Mouse (Mus musculus) embryonic facial prominence, embryonic 14.5 days (tissue): Measurements from ENCODE around the gene Cyth3. TPM values are rescaled to one million over a fixed set of nuclear protein-coding genes. Genes with fewer than 3 reads are reported as not detected.

ENCODE experiments used
- ATAC-seq: fragments of 200-750 bp; cut with Nextera tagmentation; 2 replicates; pipeline ENCODE4 v1.8.0; 2017; ENCODE audit warnings: low read depth, moderate number of reproducible peaks, moderate TSS enrichment
- DNase-seq: peaks from one replicate; pipeline ENCODE4 v3.0.0-alpha.2; 2015; ENCODE audit warnings: low spot score
- H3K27ac ChIP-seq: fragments of 300-500 bp; sonication (generic); replicated peaks from 2 replicates; pipeline ENCODE4 v1.5.1; 2014; ENCODE audit warnings: low read depth, mild to moderate bottlenecking, low read length, moderate library complexity
- H3K27me3 ChIP-seq: fragments of 300-500 bp; sonication (generic); replicated peaks from 2 replicates; pipeline ENCODE4 v1.6.1; 2014; ENCODE audit warnings: low read length; ENCODE audit not compliant: control insufficient read depth, insufficient read depth
- H3K36me3 ChIP-seq: fragments of 300-500 bp; sonication (generic); 2 replicates; pipeline ENCODE4 v1.6.1; 2014; ENCODE audit warnings: low read length, mixed read lengths; ENCODE audit not compliant: control insufficient read depth, insufficient read depth
- H3K4me1 ChIP-seq: fragments of 300-500 bp; sonication (generic); 2 replicates; pipeline ENCODE4 v1.6.1; 2014; ENCODE audit warnings: antibody characterized with exemption, low read length; ENCODE audit not compliant: control insufficient read depth, insufficient read depth
- H3K4me2 ChIP-seq: fragments of 300-500 bp; sonication (generic); 2 replicates; pipeline ENCODE4 v1.6.1; 2014; ENCODE audit warnings: low read depth, mild to moderate bottlenecking, low read length, moderate library complexity, mixed read lengths
- H3K4me3 ChIP-seq: fragments of 300-500 bp; sonication (generic); 2 replicates; pipeline ENCODE4 v1.5.1; 2014; ENCODE audit warnings: low read depth, mild to moderate bottlenecking, low read length
- H3K9ac ChIP-seq: fragments of 300-500 bp; sonication (generic); 2 replicates; pipeline ENCODE4 v1.6.1; 2014; ENCODE audit warnings: low read depth, mild to moderate bottlenecking, low read length, moderate library complexity, mixed read lengths
- H3K9me3 ChIP-seq: fragments of 300-500 bp; sonication (generic); 2 replicates; pipeline ENCODE4 v1.6.1; 2016; ENCODE audit warnings: low read length; ENCODE audit not compliant: control insufficient read depth
- WGBS: fragments of 180-500 bp; shearing (Covaris S2); extraction: QIAGEN DNeasy Blood & Tissue Kit; methylation state at CpG from one replicate; pipeline ENCODE4 v1.1.7; 2014; 5-methylcytosine and 5-hydroxymethylcytosine counted together
- polyA plus RNA-seq: library from polyadenylated mRNA; unstranded; fragments of >200 nt; fragmentation: Nextera tagmentation; extraction: Ambion mirVana; gene quantifications from 2 replicates; pipeline ENCODE4 v1.2.1, GENCODE M21; 2014

The Cyth3 gene
- polyA plus RNA-seq, 1 experiment from 2014 or later: 52.0 TPM

- H3K4me2 ChIP-seq: no peak overlapping the region
- H3K9me3 ChIP-seq: no peaks in the 10 kb centered on the region
- DNase-seq (no peak), ATAC-seq (no peak)
- H3K9ac ChIP-seq: no peak overlapping the region
- H3K4me1 ChIP-seq: peaks cover 35% of the 10 kb centered on the region
- no peaks in the 10 kb centered on the region for H3K36me3 ChIP-seq
- 95% methylated on average over 6 of the region's 6 CpGs for WGBS
- H3K4me3 ChIP-seq: no peak overlapping the region
- H3K27ac ChIP-seq: no peak overlapping the region
- H3K27me3 ChIP-seq: no peaks in the 10 kb centered on the region
These were observed 5.3 kb downstream of the Cyth3 start for GRCm38 (mm10) chr5:143627507-143627906.

- H3K4me2 ChIP-seq: no peak overlapping the region
- ATAC-seq (no peak), DNase-seq (no peak)
- H3K27me3 ChIP-seq: no peaks in the 10 kb centered on the region
- H3K9ac ChIP-seq: no peak overlapping the region
- WGBS: 93% methylated on average over 1 of the region's 1 CpGs
- no peak overlapping the region for H3K27ac ChIP-seq
- no peaks in the 10 kb centered on the region for H3K36me3 ChIP-seq
- H3K4me1 ChIP-seq: peaks cover 39% of the 10 kb centered on the region
- no peaks in the 10 kb centered on the region for H3K9me3 ChIP-seq
- no peak overlapping the region for H3K4me3 ChIP-seq
These were observed 5.7 kb downstream of the Cyth3 start for GRCm38 (mm10) chr5:143627926-143628325.

GRCm38 (mm10) chr5:143629686-143630085, 7.4 kb downstream of the Cyth3 start:
- no peaks in the 10 kb centered on the region for H3K36me3 ChIP-seq
- H3K27me3 ChIP-seq: no peaks in the 10 kb centered on the region
- H3K27ac ChIP-seq: no peak overlapping the region
- H3K4me3 ChIP-seq: no peak overlapping the region
- DNase-seq: no peak
- H3K4me2 ChIP-seq: no peak overlapping the region
- no peaks in the 10 kb centered on the region for H3K9me3 ChIP-seq
- ATAC-seq: no peak
- peaks cover 40% of the 10 kb centered on the region for H3K4me1 ChIP-seq
- WGBS: 84% methylated on average over 8 of the region's 8 CpGs
- H3K9ac ChIP-seq: no peak overlapping the region

GRCm38 (mm10) chr5:143630214-143630613, 8.0 kb downstream of the Cyth3 start:
- 95% methylated on average over 3 of the region's 3 CpGs for WGBS
- H3K4me1 ChIP-seq: peaks cover 45% of the 10 kb centered on the region

GRCm38 (mm10) chr5:143630738-143631137, 8.5 kb downstream of the Cyth3 start:
- no peak overlapping the region for H3K4me2 ChIP-seq
- 85% methylated on average over 8 of the region's 8 CpGs for WGBS
- no peak overlapping the region for H3K4me3 ChIP-seq
- no peak for ATAC-seq
- no peaks in the 10 kb centered on the region for H3K9me3 ChIP-seq
- H3K27ac ChIP-seq: no peak overlapping the region
- H3K4me1 ChIP-seq: peaks cover 46% of the 10 kb centered on the region
- no peak for DNase-seq
- H3K27me3 ChIP-seq: no peaks in the 10 kb centered on the region
- H3K9ac ChIP-seq: no peak overlapping the region
- H3K36me3 ChIP-seq: no peaks in the 10 kb centered on the region

More at GRCm38 (mm10) chr5:143630214-143630613, 8.0 kb downstream of the Cyth3 start:
- Histone ChIP-seq H3K9ac (no peak overlapping the region), H3K27me3 (no peaks in the 10 kb centered on the region), H3K9me3 (no peaks in the 10 kb centered on the region), H3K4me3 (no peak overlapping the region), H3K27ac (no peak overlapping the region), H3K36me3 (no peaks in the 10 kb centered on the region), H3K4me2 (no peak overlapping the region)
- ATAC-seq (no peak), DNase-seq (no peak)

- no peak for DNase-seq
- H3K27ac ChIP-seq: peak overlapping the region; percentile 78; the same call in 1 of the 2 replicates
- H3K9me3 ChIP-seq: no peaks in the 10 kb centered on the region
- no peak for ATAC-seq
- no peaks in the 10 kb centered on the region for H3K27me3 ChIP-seq
- H3K36me3 ChIP-seq: no peaks in the 10 kb centered on the region
- 71% methylated on average over 8 of the region's 8 CpGs for WGBS
- H3K4me3 ChIP-seq: no peak overlapping the region
- peaks cover 46% of the 10 kb centered on the region for H3K4me1 ChIP-seq
- no peak overlapping the region for H3K9ac ChIP-seq
- H3K4me2 ChIP-seq: no peak overlapping the region
These were observed 9.3 kb downstream of the Cyth3 start for GRCm38 (mm10) chr5:143631559-143631958.

GRCm38 (mm10) chr5:143632674-143633557, 10.7 kb downstream of the Cyth3 start:
- peak; percentile 65; the same call in 1 of the 2 replicates for ATAC-seq
- no peaks in the 10 kb centered on the region for H3K36me3 ChIP-seq
- H3K27me3 ChIP-seq: no peaks in the 10 kb centered on the region
- 28% methylated on average over 9 of the region's 9 CpGs for WGBS
- no peaks in the 10 kb centered on the region for H3K9me3 ChIP-seq
- peak overlapping the region; percentile 42 for H3K4me2 ChIP-seq
- DNase-seq: peak; percentile 92
- H3K27ac ChIP-seq: peak overlapping the region; percentile 78
- peaks cover 57% of the 10 kb centered on the region for H3K4me1 ChIP-seq
- no peak overlapping the region for H3K4me3 ChIP-seq
- H3K9ac ChIP-seq: 0 out of 2 replicates have a peak overlapping the region, but pooled peaks have one; percentile 15

GRCm38 (mm10) chr5:143633558-143633871, 11.3 kb downstream of the Cyth3 start:
- peak; percentile 61 for DNase-seq
- peak overlapping the region; percentile 78 for H3K27ac ChIP-seq
- H3K4me2 ChIP-seq: peak overlapping the region; percentile 42
- no peaks in the 10 kb centered on the region for H3K9me3 ChIP-seq
- 15% methylated on average over 5 of the region's 5 CpGs for WGBS
- H3K27me3 ChIP-seq: no peaks in the 10 kb centered on the region
- H3K9ac ChIP-seq: peak overlapping the region; percentile 15; the same call in 1 of the 2 replicates
- no peaks in the 10 kb centered on the region for H3K36me3 ChIP-seq
- peaks cover 60% of the 10 kb centered on the region for H3K4me1 ChIP-seq
- no peak overlapping the region for H3K4me3 ChIP-seq
- peak; percentile 67 for ATAC-seq

- Histone ChIP-seq H3K9me3 (no peaks in the 10 kb centered on the region), H3K9ac (peak overlapping the region; percentile 15; the same call in 1 of the 2 replicates), H3K4me2 (peak overlapping the region; percentile 42), H3K4me3 (no peak overlapping the region), H3K27ac (peak overlapping the region; percentile 78), H3K4me1 (peaks cover 64% of the 10 kb centered on the region), H3K36me3 (no peaks in the 10 kb centered on the region), H3K27me3 (no peaks in the 10 kb centered on the region)
- ATAC-seq (no peak), DNase-seq (no peak)
- WGBS: 46% methylated on average over 4 of the region's 4 CpGs
These were observed 11.6 kb downstream of the Cyth3 start for GRCm38 (mm10) chr5:143633877-143634276.
